Mouse (Mus musculus) kidney, adult 2 months (tissue): ENCODE results near the gene Gls.

Experiments
- CTCF ChIP-seq: fragments of 200-500 bp; conservative IDR thresholded peaks from 2 replicates; pipeline ENCODE4 v1.5.1; 2011; ENCODE audit warnings: low read depth, mild to moderate bottlenecking, control low read depth, low read length, moderate library complexity, mixed read lengths; ENCODE audit not compliant: insufficient read depth, insufficient read length
- POLR2A ChIP-seq: fragments of 200-500 bp; IDR thresholded peaks from one replicate; pipeline ENCODE4 v1.6.1; 2011; ENCODE audit warnings: low read depth, low read length, control low read depth

- no peak for TF ChIP-seq POLR2A
- no peak for TF ChIP-seq CTCF
Measured at GRCm38 (mm10) chr1:52256194-52256593, 23.2 kb upstream of the Gls start.
